Mouse (Mus musculus) retina, adult 2 months (tissue): ENCODE data around the gene 1700016C15Rik.

Experiments used
- DNase-seq: peaks from one replicate; pipeline ENCODE4 v3.0.0-alpha.2; 2012; ENCODE audit warnings: low read depth, low spot score

The 1700016C15Rik gene

DNA sequence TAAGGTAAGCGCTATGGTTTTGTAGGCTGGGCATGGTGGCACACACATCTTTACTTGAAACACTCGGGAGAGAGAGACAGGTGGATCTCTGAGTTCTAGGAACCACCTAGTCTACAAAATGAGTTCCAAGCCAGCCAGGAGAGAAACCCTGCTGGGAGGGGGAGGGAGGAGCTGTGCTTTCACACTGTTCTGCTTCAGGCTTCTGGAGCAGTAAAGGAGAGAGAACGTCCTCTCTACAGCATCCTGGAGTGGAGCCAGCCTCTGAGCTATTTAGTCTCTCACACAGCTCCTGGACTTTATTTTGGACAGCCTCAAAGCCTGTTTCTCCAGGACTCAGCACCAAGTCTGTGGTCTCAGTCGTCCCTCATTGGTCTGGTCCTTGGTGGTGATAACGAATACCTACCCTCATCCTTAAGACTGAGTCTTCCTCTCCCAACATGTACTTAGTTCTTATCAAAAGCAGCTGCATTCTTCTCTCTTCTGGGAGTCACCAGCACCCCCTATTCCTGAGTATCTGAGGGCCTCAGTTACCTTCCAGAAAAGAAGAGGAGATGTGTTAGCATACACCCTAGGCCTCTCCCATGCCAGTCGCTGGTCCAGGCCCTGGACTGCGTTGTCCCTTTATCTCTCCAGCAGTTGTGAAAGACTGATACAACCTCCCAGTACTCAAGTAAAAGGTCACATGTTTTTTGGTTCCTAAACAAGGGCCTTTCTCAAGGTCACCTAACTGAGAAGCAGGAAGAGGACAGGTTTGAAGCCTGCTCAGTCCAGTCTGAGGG, 12.4 kb upstream of the 1700016C15Rik start:
- DNase-seq: no peak

- DNase-seq: no peak
These were observed 11.1 kb upstream of the 1700016C15Rik start for GRCm38 (mm10) chr1:177718340-177719028.

- DNase-seq: no peak
These were observed 10.6 kb upstream of the 1700016C15Rik start for GRCm38 (mm10) chr1:177719029-177719427.

GRCm38 (mm10) chr1:177723786-177724185, 5.8 kb upstream of the 1700016C15Rik start:
- no peak for DNase-seq

GRCm38 (mm10) chr1:177726870-177727269, 2.7 kb upstream of the 1700016C15Rik start:
- no peak for DNase-seq

GRCm38 (mm10) chr1:177727883-177728525, 1.6 kb upstream of the 1700016C15Rik start:
- DNase-seq: no peak

DNA sequence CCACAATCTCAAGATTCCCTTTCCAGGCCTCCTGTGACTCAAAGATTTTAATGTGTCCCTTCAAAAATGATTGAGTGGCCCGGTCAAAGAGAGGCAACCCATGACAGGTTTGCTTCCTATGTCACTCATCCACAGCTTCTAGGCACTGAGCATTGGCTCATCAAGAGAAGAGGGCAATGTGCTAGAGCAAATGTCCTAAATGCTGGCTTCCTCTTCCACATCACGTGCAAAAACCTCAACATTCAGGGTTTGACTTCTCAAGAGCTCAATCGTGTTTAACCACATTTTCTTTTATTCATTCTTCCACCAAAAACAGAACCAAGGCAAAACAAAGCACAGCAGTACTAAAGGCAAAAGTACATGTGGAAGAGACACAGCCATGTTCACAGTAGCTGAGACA, 2.4 kb downstream of the 1700016C15Rik start:
- no peak for DNase-seq

DNA sequence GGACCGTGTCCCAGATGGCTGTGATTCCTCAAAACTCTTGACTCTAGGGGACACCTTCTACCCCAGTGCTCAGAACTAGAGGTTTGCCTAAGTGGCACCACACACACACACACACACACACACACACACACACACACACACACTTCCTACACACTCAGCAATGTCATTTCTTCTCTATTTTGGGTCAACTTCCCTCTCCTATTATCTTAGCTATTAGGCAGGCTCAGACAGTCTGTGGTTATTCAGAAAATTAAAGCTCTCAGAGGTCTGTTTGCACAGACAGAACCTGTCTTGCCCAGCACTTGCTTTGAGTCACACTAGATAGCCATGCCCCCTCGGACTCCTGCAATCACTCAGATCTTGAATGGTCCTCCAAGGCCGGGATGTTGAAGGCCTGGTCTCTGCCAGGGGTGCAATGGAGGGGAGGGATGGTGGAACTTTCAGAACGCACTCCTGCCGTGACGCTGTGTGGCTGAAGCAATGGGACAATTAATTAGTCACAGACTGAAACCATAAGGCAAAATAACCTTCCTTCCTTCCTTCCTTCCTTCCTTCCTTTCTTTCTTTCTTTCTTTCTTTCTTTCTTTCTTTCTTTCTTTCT, 8.0 kb downstream of the 1700016C15Rik start:
- no peak for DNase-seq

GRCm38 (mm10) chr1:177740707-177741106, 11.1 kb downstream of the 1700016C15Rik start:
- no peak for DNase-seq

- no peak for DNase-seq
These were observed 12.5 kb downstream of the 1700016C15Rik start for GRCm38 (mm10) chr1:177742119-177742518.

DNA sequence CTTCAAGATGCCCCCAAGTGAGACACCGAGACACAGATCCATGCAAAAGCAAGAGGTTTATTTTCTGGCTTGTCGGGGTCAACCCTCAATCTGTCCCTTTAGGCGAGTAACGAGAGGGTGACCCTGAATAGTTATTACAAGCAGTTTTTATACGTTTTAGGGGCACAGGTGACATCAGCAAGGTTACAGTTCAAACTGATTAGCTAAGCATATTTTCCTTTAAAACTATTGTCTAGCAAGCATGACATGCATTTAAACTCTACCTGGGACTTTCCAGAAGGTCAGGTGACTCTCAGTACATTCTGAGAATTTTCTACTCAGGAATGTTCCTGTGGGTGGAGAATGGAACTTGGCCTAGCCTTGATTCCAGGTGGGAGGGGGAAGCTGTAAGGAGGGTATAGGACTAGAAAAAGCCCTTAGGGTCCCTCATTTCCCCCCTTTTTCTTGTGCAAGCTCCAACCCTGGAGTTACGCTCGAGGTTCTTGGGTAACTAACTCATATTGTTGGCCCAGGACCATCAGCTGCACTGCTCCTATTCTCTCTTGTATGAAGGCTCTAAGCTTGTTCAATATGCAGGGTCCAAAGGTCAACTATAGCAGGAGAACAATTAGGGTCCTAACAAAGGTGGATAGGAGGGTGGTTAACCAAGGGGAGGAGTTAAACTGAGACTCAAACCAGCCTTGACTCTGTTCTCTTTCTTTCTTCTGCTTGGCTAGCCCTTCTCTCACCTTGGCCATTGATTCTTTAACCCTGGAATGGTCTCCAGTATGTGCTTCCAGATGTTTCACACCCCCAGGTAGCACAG, 15.1 kb downstream of the 1700016C15Rik start:
- no peak for DNase-seq

DNA sequence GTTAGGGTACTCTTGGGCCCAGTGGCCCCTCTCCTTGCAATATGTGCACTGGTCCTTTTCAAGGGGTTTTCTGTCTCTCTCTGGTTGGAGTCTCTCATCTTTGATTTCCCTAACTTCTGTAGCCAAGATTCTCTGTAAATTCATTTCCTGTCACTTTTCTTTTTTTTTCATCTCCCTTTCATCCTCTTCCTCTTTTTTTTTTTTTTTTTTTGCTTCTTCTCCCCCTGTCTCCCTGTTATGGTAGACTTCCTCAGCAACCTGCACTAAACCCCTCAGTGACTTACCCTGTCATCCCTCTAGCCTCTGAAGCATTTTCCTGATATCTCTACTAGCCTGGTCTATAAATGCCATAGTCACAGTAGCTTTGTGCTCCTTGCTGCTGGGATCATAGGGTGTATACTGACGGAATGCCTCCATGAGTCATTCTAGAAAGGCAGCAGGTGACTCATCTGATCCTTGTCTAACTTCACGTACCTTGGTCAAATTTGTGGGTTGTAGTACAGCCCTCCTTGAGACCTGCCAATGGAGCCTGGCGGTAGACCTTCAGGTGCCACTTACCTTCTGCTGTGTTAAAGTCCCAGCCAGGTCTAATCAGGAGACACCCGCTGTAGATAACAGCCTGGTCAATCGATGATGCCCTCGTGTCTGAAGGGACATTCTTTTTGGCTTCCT, 18.4 kb downstream of the 1700016C15Rik start:
- DNase-seq: no peak

DNA sequence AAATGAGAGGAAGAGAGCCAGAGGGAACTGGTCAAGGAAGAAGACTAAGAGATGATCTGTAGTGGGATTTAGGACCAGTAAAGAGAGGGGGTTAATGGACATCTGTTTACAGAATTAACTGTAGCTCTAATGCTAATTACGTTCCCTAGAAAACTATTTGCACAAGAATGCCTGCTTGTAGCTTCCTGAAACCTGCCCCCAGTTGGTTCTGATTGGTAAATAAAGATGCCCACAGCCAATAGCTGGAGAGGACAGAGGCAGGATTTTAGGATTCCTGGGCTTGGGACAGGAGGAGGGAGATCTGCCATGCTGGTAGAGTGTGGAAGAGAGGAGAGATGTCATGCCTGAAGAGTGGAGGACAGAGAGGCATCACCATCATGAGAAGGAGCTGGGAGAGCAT, 23.9 kb downstream of the 1700016C15Rik start:
- DNase-seq: no peak

DNA sequence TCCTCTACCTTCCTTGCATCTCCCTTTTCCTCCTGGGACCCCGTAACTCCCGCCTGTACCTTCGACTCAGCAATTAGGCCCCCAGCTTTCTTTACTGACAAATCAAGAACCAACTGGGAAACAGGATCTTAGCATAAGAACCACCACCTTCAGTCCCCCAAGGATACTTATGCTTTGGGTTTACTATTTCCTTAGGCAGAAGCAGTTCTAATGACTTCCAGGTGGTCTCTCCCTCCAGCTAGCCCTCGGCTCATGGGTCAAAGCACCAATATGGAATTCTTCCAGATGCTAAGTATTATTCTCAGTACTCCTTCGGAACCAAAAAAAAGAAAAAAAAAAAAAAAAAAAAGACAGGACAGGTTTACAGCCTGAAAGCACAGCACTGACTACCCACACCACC, 27.6 kb downstream of the 1700016C15Rik start:
- DNase-seq: no peak

- no peak for DNase-seq
These were observed 39.3 kb downstream of the 1700016C15Rik start for GRCm38 (mm10) chr1:177768931-177769330.

GRCm38 (mm10) chr1:177777397-177777796, 47.8 kb downstream of the 1700016C15Rik start:
- no peak for DNase-seq

- DNase-seq: no peak
These were observed 63.2 kb downstream of the 1700016C15Rik start for GRCm38 (mm10) chr1:177792835-177793234.

DNA sequence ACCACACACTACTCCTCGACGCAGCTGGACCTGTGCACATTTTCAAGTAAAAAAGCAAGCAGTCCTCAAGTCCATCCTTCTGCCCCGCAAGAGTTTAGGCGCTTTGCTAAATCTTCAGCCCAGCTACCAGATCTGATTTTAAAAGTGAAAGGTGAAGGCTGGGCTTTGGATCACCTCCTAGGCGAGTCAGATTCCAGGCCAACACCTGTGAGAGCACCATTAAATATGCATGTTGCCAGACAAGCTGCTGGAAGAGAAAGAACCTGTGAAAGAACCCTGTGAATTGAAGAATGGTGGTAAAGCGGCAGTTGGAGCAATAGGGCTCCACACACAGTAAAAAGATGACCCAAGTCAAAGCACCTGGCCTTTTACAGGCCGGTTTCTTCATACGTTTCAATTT, 65.3 kb downstream of the 1700016C15Rik start:
- no peak for DNase-seq

DNA sequence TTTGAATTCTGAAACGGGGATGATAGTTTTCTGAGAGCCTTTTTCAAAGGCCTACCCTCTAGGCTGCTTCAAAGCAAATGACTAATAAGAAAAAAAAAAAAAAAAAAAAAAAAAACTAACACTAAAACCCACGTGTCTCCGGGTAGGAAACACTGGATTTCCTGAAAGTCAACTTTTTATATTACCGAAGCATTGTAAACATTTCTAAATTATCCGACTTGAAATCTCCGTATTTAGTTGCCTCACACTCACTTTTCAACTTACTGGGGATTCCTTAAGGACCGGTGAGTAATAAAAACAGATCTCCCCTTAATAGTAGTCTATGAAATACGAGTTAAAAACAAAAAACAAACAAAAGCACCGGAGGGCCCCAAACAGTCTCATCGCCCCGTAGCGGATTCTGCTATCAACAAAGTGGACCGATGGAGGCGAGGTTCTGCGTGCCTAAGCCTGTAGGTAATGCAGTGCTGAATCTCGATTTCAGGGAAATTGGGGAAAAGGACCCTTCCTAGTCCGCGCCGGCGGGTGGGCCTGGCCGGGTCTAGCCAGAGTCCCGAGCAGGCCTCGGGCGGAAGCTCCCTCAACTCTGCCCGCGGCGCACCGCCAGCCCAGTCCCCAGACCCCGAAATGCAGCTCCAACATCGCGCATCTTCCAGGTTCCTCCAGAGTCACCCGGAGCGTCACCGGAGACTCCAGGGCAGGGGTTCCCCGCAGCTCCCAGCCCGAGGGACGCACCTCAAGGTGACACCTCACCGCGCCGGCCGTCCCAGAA, 66.0 kb downstream of the 1700016C15Rik start:
- DNase-seq: no peak
